Mouse (Mus musculus) T-cell, adult 2 months (primary cell): ENCODE data around the gene Deaf1.
"Not testable (repeated sequence)": the region's sequence is repeated elsewhere in the genome, so short reads cannot be mapped to it uniquely, and the experiment has no call there.

Experiments used
- DNase-seq: peaks from one replicate; pipeline ENCODE4 v3.0.0; 2022; ENCODE audit warnings: low spot score

Gene Deaf1

DNA sequence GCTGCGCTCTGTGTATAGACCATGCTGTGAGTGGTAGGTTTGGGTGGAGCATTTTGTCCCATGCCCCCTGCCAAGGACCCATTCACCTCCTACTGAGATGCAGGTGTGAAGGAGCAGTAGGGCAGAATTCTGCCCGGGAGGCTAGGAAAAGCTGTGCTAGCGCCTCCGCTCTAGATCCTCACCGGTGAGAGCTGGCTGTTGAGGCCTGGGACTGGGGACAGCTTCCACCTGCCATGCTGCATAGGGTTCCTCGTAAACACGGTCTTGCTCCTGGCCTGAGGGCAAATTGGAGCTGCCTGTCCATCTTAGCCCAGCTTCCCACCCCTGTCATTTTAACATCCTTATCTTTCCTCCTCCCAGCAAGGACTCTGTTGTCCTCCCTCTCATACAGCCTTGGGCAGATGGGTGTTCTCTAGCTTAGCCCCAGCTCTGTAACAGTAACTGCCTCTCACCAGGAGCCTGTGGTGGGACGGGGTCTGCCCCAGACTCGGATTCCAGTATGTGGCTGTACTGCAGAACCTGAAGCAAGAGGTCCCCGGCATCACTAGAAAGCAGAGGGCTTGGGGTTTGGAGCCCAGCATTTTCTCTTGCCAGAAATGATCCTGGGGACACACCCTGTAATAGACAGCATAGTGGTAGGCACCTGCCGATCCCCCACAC, 63.3 kb downstream of the Deaf1 start:
- DNase-seq: no peak

DNA sequence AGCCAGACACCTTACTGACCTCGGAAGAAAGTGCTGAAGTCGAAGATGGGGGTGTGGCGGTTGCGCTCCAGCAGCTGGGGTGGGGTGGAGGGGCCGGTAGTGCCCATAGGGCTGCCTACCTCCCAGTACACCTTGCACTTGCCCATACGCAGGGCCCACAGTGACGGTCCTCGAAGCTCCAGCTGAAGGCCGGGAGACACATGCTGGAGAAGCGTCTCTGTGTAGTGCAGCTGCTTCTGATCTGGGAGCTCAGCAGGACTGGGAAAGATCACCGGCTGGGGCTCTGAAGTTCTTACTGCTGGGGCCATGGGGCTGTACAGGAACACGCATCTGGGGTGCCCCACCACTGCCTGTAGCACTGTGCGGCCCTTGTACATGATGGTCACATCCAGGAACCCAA, 63.9 kb downstream of the Deaf1 start:
- no peak for DNase-seq

DNA sequence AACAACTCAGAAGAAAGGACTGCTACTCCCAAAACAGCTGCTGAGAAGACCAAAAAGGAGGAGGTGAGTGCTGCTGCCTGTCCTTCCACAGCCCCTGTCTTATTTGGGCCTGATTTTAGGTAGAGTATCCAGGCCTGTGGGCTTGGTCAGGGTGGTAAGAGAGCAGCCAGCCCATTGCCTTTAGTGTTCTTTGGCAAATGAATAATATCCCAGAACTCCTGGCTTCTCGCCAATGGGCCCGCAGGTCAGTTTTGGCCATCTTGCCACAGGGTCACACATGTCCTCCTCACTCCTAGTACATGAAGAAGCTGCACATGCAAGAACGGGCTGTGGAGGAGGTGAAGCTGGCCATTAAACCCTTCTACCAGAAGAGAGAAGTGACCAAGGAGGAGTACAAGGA, 66.0 kb downstream of the Deaf1 start:
- DNase-seq: no peak

DNA sequence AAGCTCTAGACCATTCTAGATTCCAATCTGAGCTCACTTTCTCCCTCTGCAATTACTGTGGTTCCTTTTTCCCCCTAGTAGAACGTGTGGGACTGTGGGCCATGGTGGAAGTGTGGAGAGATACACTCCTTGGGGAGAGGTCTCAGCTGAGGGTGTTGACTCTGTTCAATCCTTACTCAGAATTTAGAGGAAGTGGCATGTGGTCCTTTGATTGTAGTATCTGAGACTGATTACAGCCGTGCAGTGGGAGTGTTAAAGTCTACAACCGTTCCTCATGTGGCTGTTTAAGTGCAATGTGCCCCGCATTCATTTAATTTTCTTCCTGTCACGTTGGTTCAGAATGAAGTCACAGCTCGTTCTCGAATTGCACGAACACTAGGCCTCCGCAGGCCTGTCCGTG, 71.3 kb downstream of the Deaf1 start:
- no peak for DNase-seq

DNA sequence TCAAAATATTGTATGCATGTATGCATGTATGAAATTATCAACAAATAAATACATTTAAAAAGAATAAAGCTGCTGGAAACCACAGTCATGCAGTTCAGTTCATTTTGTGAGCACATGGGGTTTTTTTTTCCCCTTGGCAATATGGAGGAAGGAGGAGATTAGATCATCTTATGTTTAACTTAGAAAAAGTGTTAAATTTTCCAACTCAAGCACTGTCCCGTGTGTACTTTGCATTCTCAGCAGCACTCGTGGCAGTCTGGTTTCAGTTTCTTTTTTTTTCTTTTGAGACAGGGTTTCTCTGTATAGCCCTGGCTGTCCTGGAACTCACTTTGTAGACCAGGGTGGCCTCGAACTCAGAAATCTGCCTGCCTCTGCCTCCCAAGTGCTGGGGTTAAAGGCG, 77.0 kb downstream of the Deaf1 start:
- DNase-seq: not testable (repeated sequence)
